Mouse (Mus musculus) urinary bladder, postnatal 36 days (tissue): ENCODE data around the gene Dact3.
A peak's percentile ranks its signal among the peaks of the same experiment; 100 is the strongest.

Experiments
- DNase-seq, 2 experiments: peaks; one replicate each; pipeline ENCODE4 v3.0.0; 2022; ENCODE audit warnings: low spot score in 2 of 2, mixed read lengths in 1 of 2

The Dact3 gene

DNA sequence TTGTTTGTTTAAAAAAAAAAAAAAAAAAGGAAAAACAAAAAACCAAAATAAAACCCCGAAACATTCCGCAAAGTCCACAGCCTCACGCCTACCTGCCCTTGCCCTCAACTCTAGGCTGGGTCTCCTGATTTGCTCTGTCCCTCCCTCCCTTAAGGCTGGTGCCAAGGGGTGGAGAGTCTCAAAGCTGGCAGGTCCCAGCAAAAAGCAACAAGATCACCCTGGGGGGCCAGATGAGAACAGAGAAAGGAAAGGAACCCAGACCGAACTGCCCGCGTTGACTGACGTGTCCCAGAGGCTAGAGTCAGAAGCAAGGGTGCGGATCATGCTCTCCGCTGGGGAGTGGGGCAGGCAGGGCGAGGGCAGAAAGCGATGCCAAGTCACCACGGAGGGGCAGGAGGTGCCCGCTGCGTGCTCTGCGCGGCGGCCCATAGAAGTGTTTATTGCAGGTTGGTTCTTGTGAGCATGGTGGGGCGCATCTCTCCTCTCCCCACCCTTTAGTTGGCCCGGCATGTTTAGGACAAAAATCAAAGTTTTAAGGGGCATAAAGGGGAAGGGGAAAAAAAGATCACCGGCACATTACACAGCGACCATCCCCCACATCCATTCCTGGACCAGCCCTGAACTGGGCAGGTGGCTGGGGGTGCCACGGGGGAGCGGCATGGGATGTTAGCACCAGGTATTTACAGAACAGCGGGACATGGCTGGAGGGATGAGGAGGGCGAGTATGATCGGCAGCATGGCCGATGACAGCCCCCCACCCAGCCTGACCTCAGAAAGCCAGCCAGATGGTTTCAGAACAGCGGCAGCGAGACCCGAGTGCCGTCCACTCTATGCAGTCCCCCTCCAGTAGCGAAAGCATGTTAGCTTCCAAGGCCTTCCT, 40.6 kb downstream of the Dact3 start:
- DNase-seq, result no peak

DNA sequence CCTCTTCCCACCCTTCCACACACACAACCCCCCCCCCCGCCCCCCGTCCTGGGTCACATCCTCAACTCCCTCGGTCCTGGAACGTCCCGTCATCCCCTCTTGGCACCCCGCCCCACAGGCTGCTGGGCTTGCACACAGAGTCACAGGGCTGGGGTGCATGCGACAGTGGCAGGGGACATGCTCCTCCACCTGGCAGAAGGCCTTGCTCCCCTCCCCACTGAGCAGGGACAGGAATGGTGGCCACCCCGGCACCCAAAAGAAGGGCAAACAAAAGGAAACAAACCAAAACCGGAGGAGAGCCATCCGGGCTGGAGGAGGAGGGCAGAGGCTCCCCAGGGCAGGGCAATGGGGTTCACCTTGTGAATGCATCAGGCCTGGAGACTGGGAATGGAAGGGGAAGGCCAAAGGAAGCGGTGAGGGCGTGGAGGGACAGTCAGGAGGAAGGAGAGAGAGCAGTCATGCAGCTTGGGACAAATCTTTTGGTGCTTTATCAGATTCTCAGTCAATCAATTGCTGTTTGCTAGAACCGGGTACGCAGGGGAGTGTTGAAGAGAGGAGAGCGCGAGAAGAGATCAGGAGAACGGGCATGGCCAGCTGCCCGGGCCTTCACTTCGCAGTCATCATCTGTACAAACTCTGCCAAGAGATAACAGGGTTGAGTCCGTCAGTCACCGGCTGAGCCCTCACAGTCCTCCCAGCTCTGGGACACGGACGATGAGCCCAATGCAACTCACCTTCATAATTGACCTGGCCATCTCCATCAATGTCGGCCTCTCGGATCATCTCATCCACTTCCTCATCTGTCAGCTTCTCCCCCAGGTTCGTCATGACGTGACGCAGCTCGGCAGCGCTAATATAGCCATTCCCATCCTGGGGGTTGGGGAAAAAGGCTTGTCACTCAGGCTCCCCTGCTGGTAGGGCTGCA, 41.5 kb downstream of the Dact3 start:
- no peak for DNase-seq

DNA sequence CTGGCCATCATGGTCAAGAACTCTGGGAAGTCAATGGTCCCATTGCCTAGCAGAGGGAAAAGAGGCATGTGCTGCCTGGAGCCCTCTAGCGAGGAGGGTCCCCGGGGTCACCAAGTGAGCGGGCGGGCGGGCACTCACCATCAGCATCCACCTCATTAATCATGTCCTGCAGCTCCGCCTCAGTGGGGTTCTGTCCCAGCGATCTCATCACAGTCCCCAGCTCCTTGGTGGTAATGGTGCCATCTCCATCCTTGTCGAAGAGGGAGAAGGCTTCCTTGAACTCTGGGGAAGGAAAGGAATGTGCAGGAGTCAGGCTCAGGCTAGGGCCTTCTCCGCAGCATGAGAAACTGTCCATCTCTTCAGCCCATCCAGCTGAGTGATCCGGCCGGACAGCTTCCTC, 42.3 kb downstream of the Dact3 start:
- DNase-seq, result no peak

DNA sequence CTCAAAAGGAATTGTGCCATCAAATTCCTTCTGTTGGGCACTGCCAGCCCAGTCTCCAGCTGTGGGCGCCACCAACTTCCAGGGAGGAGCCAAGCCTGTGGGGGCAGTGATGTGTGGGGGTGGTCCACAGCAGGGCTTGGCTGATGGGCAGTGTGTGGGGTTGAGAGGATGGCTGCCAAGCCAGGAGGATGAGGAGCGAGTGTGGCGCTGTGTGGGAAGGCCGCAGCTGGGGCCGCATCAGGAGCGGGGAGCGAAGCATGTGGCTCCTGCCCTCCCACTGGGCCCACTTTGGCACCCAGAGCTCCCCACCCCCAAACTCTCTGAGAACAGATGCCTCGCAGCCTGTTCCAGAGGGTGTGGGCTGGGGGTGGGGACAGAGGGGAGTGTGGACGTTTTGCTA, 42.9 kb downstream of the Dact3 start:
- no peak for DNase-seq

- DNase-seq, result no peak
Observed at GRCm38 (mm10) chr7:16918670-16919069, 43.6 kb downstream of the Dact3 start.

GRCm38 (mm10) chr7:16919395-16920149, 44.5 kb downstream of the Dact3 start:
- no peak for DNase-seq

GRCm38 (mm10) chr7:16920150-16920579, 45.0 kb downstream of the Dact3 start:
- no peak for DNase-seq

GRCm38 (mm10) chr7:16920818-16921791, 46.0 kb downstream of the Dact3 start:
- no peak for DNase-seq

DNA sequence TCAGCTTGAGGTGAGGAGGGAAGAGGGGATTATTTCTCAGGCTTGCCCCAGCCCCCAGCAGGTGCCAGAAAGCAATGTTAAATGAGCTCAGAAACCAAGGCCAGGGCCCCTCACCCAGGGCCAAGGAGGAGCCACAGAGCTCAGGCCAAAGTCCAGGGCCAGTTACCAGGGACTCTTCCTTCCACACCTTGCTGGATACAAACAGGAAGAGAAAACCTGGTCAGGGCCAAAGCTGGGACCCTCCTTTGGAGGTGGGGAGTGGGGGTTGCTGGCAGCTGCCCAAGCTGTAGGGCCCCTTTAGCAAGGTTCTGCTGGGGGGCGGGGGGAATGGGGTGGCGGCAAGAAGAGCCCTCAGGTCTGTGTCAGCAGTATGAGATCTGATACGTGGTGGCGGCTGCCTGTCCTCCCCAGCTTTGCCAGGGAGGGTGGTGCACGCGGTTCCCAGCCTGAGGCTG, 46.8 kb downstream of the Dact3 start:
- no peak for DNase-seq

DNA sequence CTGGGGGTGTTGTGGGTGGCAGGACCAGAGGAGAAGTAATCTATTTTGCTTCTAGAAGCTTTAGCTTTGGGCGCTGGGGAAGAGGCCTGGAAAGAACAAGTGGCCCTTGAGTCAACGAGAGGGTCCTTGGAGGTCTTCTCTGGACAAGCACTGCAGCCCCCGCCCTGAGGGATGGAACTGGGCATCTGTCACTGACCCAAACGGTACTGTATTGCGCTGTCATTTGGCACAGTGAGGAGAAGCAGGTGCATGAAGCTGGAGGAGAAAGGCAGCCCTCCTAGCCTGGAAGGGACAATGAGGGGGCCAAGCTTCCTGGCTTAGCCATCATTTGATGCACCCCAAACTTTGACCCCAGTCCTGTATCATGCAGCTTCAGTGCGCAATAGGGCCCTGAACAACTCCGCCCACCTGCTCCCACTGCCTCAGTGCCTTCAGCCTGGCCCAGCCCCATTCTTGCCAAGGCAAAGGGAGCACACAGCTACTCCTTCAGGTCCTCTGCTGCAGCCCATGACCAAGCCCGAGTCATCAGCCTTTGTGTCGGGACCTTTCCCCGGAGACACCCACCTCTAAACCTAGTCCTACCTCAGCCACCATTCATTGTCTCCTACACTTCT, 47.4 kb downstream of the Dact3 start:
- no peak for DNase-seq

GRCm38 (mm10) chr7:16923283-16924036, 48.3 kb downstream of the Dact3 start:
- no peak for DNase-seq

GRCm38 (mm10) chr7:16924037-16924834, 49.1 kb downstream of the Dact3 start, which contains the start of gene Calm3:
Calm3 (minus strand) TSS chr7:16924114.
- DNase-seq, result peak; percentile 99

DNA sequence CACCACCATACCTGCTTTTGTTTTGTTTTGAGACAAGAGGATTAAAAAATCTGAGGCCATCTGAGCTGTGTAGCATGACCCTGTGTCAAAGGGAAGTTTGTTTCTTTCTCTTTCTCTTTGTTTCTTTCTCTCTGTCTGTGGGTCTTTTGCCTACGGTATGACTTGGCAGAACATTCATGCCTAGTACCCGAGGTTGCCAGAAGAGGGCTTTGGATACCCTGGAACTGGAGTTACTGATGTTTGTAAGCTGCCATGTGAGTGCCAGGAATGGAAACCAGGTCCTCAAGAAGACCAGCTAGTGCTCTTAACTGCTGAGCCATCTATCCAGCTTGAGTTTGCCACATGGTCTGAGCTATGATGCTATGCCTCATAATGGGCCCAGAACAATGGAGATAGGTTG, 53.2 kb downstream of the Dact3 start:
- no peak for DNase-seq

DNA sequence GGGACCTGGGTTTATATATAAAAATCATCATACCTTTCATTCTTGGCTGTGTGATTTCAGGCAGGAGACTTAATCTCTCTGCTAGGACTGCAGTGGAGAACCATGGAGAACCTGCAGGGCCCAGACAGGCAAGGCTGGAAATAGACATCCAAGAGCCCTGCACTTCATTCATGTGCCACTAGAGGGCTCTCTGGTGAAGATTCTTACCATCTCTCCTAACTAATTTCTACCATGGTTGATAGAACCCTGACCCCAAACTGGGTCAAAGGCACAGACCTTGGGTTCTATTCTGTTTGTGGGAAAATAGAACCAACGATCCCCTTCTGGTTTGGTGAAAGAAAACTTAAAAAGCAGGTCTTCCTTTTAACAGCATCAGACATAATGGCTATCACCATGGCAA, 55.7 kb downstream of the Dact3 start:
- peak in 1 of 2 experiments; percentile 57 for DNase-seq

GRCm38 (mm10) chr7:16931968-16932627, 57.0 kb downstream of the Dact3 start:
- DNase-seq, result peak; percentile 75 to 77

DNA sequence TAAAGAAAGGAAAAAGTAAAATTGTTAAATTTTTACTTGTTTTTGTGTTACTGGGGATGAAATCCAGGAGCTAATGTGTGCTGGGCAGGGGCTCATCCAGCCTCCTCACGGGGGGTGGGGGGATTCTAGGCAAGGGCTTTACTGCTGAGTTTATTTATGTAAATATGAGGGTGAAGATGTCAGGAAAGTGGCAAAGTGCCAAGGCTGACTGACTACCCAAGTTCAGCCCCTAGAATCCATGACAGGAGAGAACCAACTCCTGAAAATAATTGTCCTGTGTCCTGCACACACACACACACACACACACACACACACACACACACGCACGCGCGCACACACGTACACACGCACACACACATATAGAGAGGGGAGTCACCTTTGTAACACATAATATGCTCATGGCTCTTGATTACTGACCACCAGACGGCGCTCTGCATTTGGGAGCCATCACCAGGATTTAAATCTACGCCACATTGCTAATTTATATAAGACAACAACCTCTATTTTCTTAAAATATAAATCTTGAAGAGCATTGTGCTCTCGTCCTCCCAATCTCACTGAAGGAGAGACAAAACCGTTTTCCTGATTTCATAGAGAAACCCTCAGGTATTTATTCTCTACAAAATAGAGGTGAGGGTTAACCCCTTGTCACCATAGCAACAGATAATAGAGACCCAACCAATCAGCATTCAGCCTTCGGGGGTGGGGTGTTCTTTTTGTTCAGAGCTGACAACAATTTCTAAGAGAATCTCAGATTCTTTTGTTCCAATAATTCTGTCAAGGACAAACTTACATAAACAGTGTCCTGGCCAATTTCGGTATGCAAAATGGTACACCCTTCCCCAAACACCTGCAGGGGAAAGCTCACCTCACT, 57.8 kb downstream of the Dact3 start:
- DNase-seq, result no peak
